Mouse (Mus musculus): ENCODE data around the gene Dapk1. TPM values are rescaled to one million over a fixed set of nuclear protein-coding genes. Genes with fewer than 3 reads are reported as not detected.
"Not testable (repeated sequence)": the region's sequence is repeated elsewhere in the genome, so short reads cannot be mapped to it uniquely, and the experiment has no call there.

Dapk1 gene
- polyA plus RNA-seq, 1 experiment from 2014 or later: 32.7 TPM

DNA sequence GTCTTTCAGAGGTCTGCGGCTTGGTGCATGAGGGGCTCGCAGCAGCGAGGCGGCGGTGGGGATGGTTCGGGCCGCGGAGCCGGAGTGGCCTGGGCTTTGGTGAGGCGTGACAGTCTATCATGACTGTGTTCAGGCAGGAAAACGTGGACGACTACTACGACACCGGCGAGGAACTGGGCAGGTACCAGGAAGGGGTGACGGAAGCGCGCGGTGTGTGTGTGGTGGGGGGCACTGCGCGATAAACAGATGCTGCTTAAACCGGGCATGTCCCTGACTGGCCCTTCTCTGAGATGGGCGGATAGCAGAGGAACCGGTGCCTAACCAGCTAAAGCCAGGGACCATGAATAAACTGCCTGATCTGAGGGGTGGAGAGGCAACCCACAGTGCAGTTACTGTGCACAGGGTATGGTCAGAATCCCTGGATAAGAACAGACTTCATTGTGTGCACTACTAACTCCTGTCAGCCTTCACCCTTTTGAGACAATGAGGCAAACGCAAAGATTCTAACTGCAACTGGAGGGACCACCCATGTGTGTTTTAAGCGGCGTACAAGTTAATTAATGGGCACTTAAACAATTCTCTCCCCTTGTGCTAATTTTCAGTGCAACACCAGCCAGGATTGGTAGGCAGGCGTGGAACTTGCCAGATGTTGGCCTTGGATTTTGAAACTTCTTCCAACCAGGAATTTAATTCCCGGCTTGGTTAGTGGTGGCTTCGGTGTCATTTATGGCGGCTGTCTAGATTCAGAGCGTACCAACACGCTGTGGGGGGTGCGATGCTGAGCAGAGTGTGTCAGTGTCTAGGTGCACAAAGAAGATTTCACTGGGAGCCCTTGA is 887 bp downstream of the Dapk1 start:
- Histone ChIP-seq H3K27me3 (no peaks in the 10 kb centered on the region), H3K4me3 (peak overlapping the region; percentile 82), H3K4me1 (peaks cover 8% of the 10 kb centered on the region; the same call in 1 of the 2 replicates), H3K9me3 (no peaks in the 10 kb centered on the region), H3K9ac (peak overlapping the region; percentile 75), H3K4me2 (peak overlapping the region; percentile 91), H3K27ac (peak overlapping the region; percentile 81), H3K36me3 (no peaks in the 10 kb centered on the region; the same call in 1 of the 2 replicates)
- ATAC-seq (ENCODE audit: borderline replicate concordance, extremely low read depth, low FRiP score, low TSS enrichment): peak; percentile 41; the same call in 1 of the 2 replicates
- WGBS: 7% methylated on average over 34 of the region's 34 CpGs

DNA sequence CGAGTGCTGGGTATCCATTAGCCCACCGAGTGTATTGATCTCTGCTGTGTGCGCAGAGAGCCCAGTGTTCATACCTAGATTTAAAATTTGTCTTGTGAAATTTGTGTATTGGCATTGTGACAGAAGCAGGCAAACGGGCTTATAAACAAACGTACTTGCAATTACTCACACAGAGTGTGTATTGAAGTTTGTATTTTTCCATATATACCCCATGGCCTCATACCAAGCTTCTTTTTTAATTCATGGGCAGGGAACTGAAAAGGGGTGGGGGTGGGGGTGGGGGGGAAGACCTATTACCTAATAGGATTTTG is 1.5 kb downstream of the Dapk1 start:
- peak overlapping the region; percentile 75; the same call in 1 of the 2 replicates for H3K9ac ChIP-seq
- WGBS: 45% methylated on average over 5 of the region's 5 CpGs
- ATAC-seq (ENCODE audit: borderline replicate concordance, extremely low read depth, low FRiP score, low TSS enrichment): no peak
- no peaks in the 10 kb centered on the region for H3K27me3 ChIP-seq
- peak overlapping the region; percentile 82 for H3K4me3 ChIP-seq
- H3K36me3 ChIP-seq: no peaks in the 10 kb centered on the region; the same call in 1 of the 2 replicates
- H3K4me2 ChIP-seq: peak overlapping the region; percentile 91
- H3K27ac ChIP-seq: no peak overlapping the region
- no peaks in the 10 kb centered on the region for H3K9me3 ChIP-seq
- peaks cover 8% of the 10 kb centered on the region for H3K4me1 ChIP-seq

DNA sequence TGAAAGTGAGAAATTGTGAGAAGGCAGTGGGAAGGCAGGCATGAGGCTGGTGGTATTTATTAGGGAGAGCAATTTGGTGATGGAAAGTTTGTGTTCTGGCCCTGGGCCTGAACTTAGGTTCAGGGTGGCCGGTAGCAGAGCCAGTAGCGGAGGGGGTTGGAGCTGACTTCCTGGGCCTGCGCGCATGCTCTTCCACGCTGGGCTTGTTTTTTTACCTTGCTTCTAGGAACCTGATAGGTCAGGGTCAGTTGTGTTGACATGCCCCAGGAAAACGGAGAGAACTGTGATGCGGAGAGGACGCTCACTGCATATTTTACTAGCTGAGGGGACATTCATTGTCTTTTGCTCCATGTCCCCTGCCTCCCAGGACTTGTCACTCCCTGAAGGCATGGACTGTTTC is 5.7 kb downstream of the Dapk1 start:
- H3K27me3 ChIP-seq: no peaks in the 10 kb centered on the region
- H3K9ac ChIP-seq: no peak overlapping the region
- no peaks in the 10 kb centered on the region for H3K9me3 ChIP-seq
- peaks cover 17% of the 10 kb centered on the region for H3K4me1 ChIP-seq
- H3K4me2 ChIP-seq: no peak overlapping the region
- H3K36me3 ChIP-seq: no peaks in the 10 kb centered on the region; the same call in 1 of the 2 replicates
- no peak for ATAC-seq (ENCODE audit: borderline replicate concordance, extremely low read depth, low FRiP score, low TSS enrichment)
- WGBS: 86% methylated on average over 8 of the region's 8 CpGs
- H3K27ac ChIP-seq: no peak overlapping the region
- no peak overlapping the region for H3K4me3 ChIP-seq

DNA sequence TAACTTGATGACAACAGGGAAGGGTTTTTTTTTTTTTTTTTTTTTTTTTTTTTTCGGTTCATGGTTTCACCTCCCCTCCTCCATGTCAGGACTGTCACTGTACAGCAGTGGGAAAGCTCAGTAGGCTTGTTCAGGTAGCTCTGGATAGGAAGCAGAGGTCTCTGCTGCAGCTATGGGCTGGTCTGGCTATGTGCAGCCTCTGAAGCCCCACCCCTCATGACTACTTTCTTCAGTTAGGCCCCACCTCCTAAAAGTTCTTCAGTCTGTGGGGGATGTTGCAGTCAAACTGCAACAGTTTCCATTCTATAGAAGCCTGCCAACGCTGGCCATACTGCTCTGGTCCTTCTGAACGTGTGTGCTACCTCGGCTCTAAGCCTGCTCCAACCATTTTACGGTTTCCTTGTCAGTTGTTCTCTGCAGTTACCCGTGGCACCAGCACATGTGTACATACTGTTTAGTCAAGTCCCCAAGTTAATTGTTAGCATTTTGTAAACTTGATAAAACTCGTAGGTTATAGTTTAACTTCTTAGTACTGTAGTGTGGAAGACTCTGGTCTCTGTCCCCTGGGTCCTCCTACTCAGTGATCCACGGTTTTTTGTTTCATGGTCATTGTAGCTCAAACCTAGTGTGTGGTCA is 6.8 kb downstream of the Dapk1 start:
- no peak overlapping the region for H3K27ac ChIP-seq
- no peaks in the 10 kb centered on the region for H3K27me3 ChIP-seq
- peaks cover 10% of the 10 kb centered on the region for H3K4me1 ChIP-seq
- no peak overlapping the region for H3K9ac ChIP-seq
- H3K4me3 ChIP-seq: no peak overlapping the region
- H3K4me2 ChIP-seq: no peak overlapping the region
- 62% methylated on average over 8 of the region's 8 CpGs for WGBS
- no peak; the same call in 1 of the 2 replicates for ATAC-seq (ENCODE audit: borderline replicate concordance, extremely low read depth, low FRiP score, low TSS enrichment)
- H3K9me3 ChIP-seq: no peaks in the 10 kb centered on the region
- no peaks in the 10 kb centered on the region; the same call in 1 of the 2 replicates for H3K36me3 ChIP-seq

DNA sequence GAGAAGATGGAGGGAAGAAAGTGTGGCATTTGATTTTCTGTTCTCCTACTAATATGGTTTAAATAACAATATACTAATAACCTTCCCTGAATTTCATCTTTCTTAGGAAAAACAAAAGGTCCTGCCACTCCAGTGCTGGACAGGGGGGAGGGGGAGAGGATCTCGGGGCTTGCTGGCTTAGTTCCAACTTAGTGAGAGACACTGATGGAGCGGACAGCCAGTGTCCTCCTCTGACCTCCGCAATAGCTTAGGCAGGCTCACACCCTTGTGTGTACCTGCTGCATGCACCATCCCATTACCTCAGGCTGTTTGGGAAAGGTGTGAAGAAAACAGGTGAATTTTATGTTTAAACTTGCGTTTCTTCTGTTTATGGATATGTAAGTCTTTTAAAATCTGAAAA is 7.5 kb downstream of the Dapk1 start:
- ATAC-seq (ENCODE audit: borderline replicate concordance, extremely low read depth, low FRiP score, low TSS enrichment): no peak
- H3K27me3 ChIP-seq: no peaks in the 10 kb centered on the region
- H3K9ac ChIP-seq: no peak overlapping the region
- no peaks in the 10 kb centered on the region for H3K9me3 ChIP-seq
- H3K4me1 ChIP-seq: peaks cover 13% of the 10 kb centered on the region
- H3K4me3 ChIP-seq: no peak overlapping the region
- H3K4me2 ChIP-seq: no peak overlapping the region
- 42% methylated on average over 4 of the region's 4 CpGs for WGBS
- H3K36me3 ChIP-seq: no peaks in the 10 kb centered on the region; the same call in 1 of the 2 replicates
- no peak overlapping the region for H3K27ac ChIP-seq

DNA sequence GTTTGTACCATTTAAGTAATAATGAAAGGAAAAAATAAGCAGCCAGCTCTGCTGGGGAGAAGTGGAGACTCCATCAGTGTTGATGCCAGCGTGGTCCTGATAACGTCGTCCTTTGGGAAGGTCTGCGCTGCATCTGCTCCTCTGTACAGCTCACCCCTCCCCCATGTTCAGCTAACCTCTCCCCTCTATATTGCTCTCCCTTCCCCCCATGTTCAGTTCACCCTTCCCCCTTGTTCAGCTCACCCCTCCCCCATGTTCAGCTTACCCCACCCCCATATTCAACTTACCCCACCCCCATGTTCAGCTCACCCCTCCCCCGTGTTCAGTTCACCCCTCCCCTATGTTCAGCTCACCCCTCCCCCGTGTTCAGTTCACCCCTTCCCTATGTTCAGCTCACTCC is 8.8 kb downstream of the Dapk1 start:
- Histone ChIP-seq H3K9me3 (no peaks in the 10 kb centered on the region), H3K9ac (no peak overlapping the region), H3K4me2 (no peak overlapping the region), H3K4me1 (peaks cover 15% of the 10 kb centered on the region), H3K4me3 (no peak overlapping the region), H3K36me3 (no peaks in the 10 kb centered on the region; the same call in 1 of the 2 replicates), H3K27me3 (no peaks in the 10 kb centered on the region), H3K27ac (no peak overlapping the region)
- no peak for ATAC-seq (ENCODE audit: borderline replicate concordance, extremely low read depth, low FRiP score, low TSS enrichment)
- WGBS: 46% methylated on average over 6 of the region's 6 CpGs

DNA sequence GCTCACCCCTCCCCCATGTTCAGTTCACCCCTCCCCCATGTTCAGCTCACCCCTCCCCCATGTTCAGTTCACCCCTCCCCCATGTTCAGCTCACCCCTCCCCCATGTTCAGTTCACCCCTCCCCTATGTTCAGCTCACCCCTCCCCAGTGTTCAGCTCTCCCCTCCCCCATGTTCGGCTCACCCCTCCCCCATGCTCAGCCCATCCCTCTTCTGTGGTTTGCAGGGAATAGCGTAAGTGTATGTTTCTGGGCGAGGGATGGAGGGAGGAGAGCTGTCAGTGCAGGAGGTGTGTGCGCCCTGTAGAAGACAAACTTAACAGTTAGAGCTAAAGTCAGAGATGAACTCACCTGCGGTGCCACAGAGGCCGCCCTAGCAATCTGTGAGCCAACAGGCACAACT is 9.2 kb downstream of the Dapk1 start:
- not testable (repeated sequence) for H3K4me3 ChIP-seq; H3K36me3 ChIP-seq; H3K27me3 ChIP-seq; ATAC-seq (ENCODE audit: borderline replicate concordance, extremely low read depth, low FRiP score, low TSS enrichment); H3K27ac ChIP-seq; H3K9ac ChIP-seq; H3K9me3 ChIP-seq; H3K4me2 ChIP-seq
- 70% methylated on average over 6 of the region's 6 CpGs for WGBS
- H3K4me1 ChIP-seq: peaks cover 15% of the 10 kb centered on the region

DNA sequence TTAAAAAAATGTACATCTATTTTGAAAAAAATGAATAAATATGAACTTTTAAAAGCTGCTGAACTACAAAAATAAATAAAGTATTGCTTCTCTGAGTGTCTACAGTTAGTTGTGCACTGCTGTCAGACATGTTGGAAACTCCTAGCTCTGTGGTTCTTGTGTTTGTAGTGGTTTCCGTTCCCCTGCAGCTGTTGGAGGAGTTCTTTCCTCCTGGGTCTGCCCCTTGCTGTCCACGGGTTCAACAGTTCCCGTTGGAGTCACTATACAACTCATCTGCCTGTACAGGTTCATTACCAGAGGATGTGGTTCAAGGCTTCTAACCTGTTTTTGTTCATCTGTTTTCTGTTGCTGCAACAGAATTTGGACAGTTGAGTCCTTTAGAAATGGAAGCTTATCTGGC is 10.4 kb downstream of the Dapk1 start:
- Histone ChIP-seq H3K4me1 (peaks cover 15% of the 10 kb centered on the region), H3K9me3 (no peaks in the 10 kb centered on the region), H3K36me3 (no peaks in the 10 kb centered on the region; the same call in 1 of the 2 replicates), H3K9ac (no peak overlapping the region), H3K4me3 (no peak overlapping the region), H3K4me2 (no peak overlapping the region), H3K27me3 (no peaks in the 10 kb centered on the region), H3K27ac (no peak overlapping the region)
- no peak for ATAC-seq (ENCODE audit: borderline replicate concordance, extremely low read depth, low FRiP score, low TSS enrichment)
- 50% methylated on average over 3 of the region's 3 CpGs for WGBS

DNA sequence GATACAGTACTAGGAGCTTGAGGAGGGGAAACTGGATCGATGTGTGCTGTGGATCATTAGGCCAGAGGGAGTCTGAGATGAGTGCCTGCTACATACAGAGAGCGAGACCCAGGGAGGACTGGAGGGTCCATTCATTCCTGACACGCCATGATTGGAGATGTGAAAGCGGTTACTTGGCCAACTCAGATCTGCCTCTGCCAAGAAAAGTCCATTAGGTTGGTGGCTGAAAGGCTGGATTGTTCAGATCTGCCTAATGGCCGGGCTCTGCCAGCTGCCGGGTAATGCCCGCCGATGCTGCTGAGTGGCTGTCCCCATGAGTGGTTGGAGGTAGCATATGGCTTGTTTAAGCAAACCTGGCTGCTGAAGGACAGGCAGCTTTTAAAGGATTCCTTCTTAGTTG is 12.4 kb downstream of the Dapk1 start:
- H3K9ac ChIP-seq: no peak overlapping the region
- H3K9me3 ChIP-seq: no peaks in the 10 kb centered on the region
- no peaks in the 10 kb centered on the region for H3K36me3 ChIP-seq
- H3K4me3 ChIP-seq: no peak overlapping the region
- H3K4me1 ChIP-seq: peaks cover 15% of the 10 kb centered on the region
- 81% methylated on average over 8 of the region's 8 CpGs for WGBS
- no peak for ATAC-seq (ENCODE audit: borderline replicate concordance, extremely low read depth, low FRiP score, low TSS enrichment)
- H3K4me2 ChIP-seq: no peak overlapping the region
- no peaks in the 10 kb centered on the region for H3K27me3 ChIP-seq
- H3K27ac ChIP-seq: no peak overlapping the region

DNA sequence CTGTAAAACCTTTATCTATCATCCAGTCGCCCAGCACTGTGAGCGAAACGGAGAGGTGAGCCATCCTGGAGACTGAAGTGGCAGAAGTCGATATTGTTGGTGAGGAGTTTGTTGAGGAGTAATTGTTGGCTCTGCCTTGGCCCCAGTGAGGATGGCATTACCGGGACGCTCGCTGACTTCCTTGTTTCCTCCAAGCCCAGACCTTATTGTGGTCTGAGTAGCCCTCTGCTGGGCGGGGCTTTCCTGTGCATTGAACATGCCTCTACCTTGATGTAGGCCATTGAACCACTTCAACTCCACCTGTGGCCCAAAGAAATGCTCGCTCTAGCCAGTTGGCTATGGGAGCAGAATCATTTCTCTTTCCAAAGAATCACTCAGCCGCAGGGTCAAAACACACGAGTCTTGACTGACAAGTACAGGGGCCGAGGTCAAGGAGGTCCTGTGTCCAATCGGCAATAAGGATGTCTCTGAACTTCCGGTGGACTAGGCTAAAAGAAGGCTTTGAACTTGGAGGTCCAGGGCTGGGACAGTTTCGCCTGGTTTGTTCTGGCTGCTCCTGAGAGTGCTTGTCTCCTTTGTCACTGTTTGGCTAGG is 13.4 kb downstream of the Dapk1 start:
- H3K9ac ChIP-seq: no peak overlapping the region
- 51% methylated on average over 15 of the region's 15 CpGs for WGBS
- no peaks in the 10 kb centered on the region for H3K9me3 ChIP-seq
- H3K27me3 ChIP-seq: no peaks in the 10 kb centered on the region
- ATAC-seq (ENCODE audit: borderline replicate concordance, extremely low read depth, low FRiP score, low TSS enrichment): no peak
- no peak overlapping the region for H3K4me2 ChIP-seq
- H3K4me3 ChIP-seq: no peak overlapping the region
- no peaks in the 10 kb centered on the region for H3K36me3 ChIP-seq
- no peak overlapping the region for H3K27ac ChIP-seq
- peaks cover 13% of the 10 kb centered on the region for H3K4me1 ChIP-seq

DNA sequence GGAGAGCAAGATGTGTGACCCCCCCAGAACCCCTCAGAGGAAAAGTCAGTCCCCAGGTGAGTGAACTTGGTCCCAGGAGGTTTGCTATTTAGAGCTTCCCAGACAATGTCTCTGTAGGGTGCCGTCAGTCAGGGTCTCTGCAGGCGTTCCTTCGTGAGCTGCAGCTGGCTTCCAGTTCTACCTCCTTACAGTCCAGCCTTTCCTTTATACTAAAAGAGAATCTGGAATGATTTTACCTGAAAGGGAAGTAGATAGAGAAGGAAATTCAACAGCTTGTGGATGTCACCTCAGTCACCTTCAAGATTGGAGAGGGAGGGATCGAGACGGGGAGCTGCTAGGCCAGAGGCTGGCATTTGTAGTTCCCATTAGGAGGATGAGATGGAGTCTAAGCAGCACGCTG is 14.3 kb downstream of the Dapk1 start:
- H3K9me3 ChIP-seq: no peaks in the 10 kb centered on the region
- whole genome bisulfite sequencing: 83% methylated on average over 6 of the region's 6 CpGs
- H3K9ac ChIP-seq: no peak overlapping the region
- no peak for ATAC-seq (ENCODE audit: borderline replicate concordance, extremely low read depth, low FRiP score, low TSS enrichment)
- no peaks in the 10 kb centered on the region for H3K36me3 ChIP-seq
- H3K4me1 ChIP-seq: peaks cover 13% of the 10 kb centered on the region
- H3K27me3 ChIP-seq: no peaks in the 10 kb centered on the region
- no peak overlapping the region for H3K4me3 ChIP-seq
- no peak overlapping the region for H3K27ac ChIP-seq
- no peak overlapping the region for H3K4me2 ChIP-seq

DNA sequence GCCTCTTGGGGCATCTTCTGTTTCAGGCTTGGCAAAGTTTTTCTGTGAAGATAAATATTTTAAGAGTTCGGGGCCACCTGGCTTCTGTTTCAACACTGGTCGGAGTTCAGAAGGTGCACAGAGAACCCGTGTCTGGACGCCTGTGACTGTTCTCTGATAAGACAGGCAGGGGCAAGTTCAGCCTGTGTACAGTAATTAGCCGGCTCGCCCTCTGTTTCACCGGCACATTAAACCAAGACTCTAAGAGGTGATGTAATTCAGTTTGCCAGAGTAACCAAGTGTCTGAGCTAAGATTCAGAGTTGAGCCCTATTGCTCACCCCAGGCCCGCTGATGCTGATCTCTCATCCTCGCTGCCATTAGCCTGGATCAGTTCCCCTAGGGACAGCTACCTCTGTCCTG is 16.5 kb downstream of the Dapk1 start:
- ATAC-seq (ENCODE audit: borderline replicate concordance, extremely low read depth, low FRiP score, low TSS enrichment): no peak
- WGBS: 36% methylated on average over 9 of the region's 9 CpGs
- Histone ChIP-seq H3K27ac (no peak overlapping the region), H3K9me3 (no peaks in the 10 kb centered on the region), H3K36me3 (no peaks in the 10 kb centered on the region), H3K27me3 (no peaks in the 10 kb centered on the region), H3K4me3 (no peak overlapping the region), H3K9ac (no peak overlapping the region), H3K4me1 (peaks cover 18% of the 10 kb centered on the region), H3K4me2 (no peak overlapping the region)

Measured in lung, embryonic 15.5 days (tissue).